Mouse (Mus musculus) midbrain, postnatal 0 days (tissue): ENCODE data around the gene Troap. TPM values are rescaled to one million over a fixed set of nuclear protein-coding genes. Genes with fewer than 3 reads are reported as not detected.
A peak's percentile ranks its signal among the peaks of the same experiment; 100 is the strongest.

Source experiments
- ATAC-seq: fragments of 200-750 bp; cut with Nextera tagmentation; 2 replicates; pipeline ENCODE4 v1.8.0; 2017; ENCODE audit warnings: moderate number of reproducible peaks, mild to moderate bottlenecking, moderate TSS enrichment, moderate library complexity; ENCODE audit not compliant: low FRiP score
- DNase-seq: peaks from one replicate; pipeline ENCODE4 v3.0.0-alpha.2; 2015; ENCODE audit warnings: low spot score
- H3K27ac ChIP-seq: fragments of 300-500 bp; sonication (generic); 2 replicates; pipeline ENCODE4 v1.5.1; 2014; ENCODE audit warnings: low read depth, mild to moderate bottlenecking, low read length, mixed read lengths
- H3K27me3 ChIP-seq: fragments of 300-500 bp; sonication (generic); 2 replicates; pipeline ENCODE4 v1.6.1; 2014; ENCODE audit warnings: low read length, control low read depth, mixed read lengths; ENCODE audit not compliant: insufficient read depth
- H3K36me3 ChIP-seq: fragments of 300-500 bp; sonication (generic); 2 replicates; pipeline ENCODE4 v1.6.1; 2014; ENCODE audit warnings: low read length, control low read depth, mixed read lengths; ENCODE audit not compliant: insufficient read depth
- H3K4me1 ChIP-seq: fragments of 300-500 bp; sonication (generic); 2 replicates; pipeline ENCODE4 v1.6.1; 2014; ENCODE audit warnings: mild to moderate bottlenecking, control low read depth, antibody characterized with exemption, low read length, mixed read lengths; ENCODE audit not compliant: insufficient read depth
- H3K4me2 ChIP-seq: fragments of 300-500 bp; sonication (generic); 2 replicates; pipeline ENCODE4 v1.6.1; 2014; ENCODE audit warnings: low read depth, mild to moderate bottlenecking, low read length, mixed read lengths; ENCODE audit not compliant: poor library complexity, severe bottlenecking
- H3K4me3 ChIP-seq: fragments of 300-500 bp; sonication (generic); 2 replicates; pipeline ENCODE4 v1.5.1; 2014; ENCODE audit warnings: low read depth, mild to moderate bottlenecking, low read length, moderate library complexity
- H3K9ac ChIP-seq: fragments of 300-500 bp; sonication (generic); replicated peaks from 2 replicates; pipeline ENCODE4 v1.6.1; 2014; ENCODE audit warnings: mild to moderate bottlenecking, low read length, moderate library complexity, mixed read lengths; ENCODE audit not compliant: poor library complexity, severe bottlenecking
- H3K9me3 ChIP-seq: fragments of 300-500 bp; sonication (generic); 2 replicates; pipeline ENCODE4 v1.6.1; 2016; ENCODE audit warnings: low read length, control low read depth
- CTCF ChIP-seq: IDR thresholded peaks from 2 replicates; pipeline ENCODE4 v1.5.1; 2016; ENCODE audit warnings: antibody characterized with exemption, mild to moderate bottlenecking
- WGBS: fragments of 180-500 bp; shearing (Covaris S2); extraction: QIAGEN DNeasy Blood & Tissue Kit; methylation state at CpG from one replicate; pipeline ENCODE4 v1.1.7; 2014; 5-methylcytosine and 5-hydroxymethylcytosine counted together
- polyA plus RNA-seq: library from polyadenylated mRNA; unstranded; fragments of >200 nt; fragmentation: Nextera tagmentation; extraction: Ambion mirVana; gene quantifications from 2 replicates; pipeline ENCODE4 v1.2.1, GENCODE M21; 2015
- total RNA-seq: library from RNA; depleted of rRNA; stranded (reverse); fragments of >200 nt; gene quantifications from 2 replicates; pipeline ENCODE4 v1.2.3, GENCODE M21; 2014

Troap gene
- total and polyA plus RNA-seq, 2 experiments from 2014 or later = 2.1 to 4.1 TPM

- Histone ChIP-seq H3K4me3 (no peak overlapping the region), H3K4me1 (no peaks in the 10 kb centered on the region), H3K27me3 (no peaks in the 10 kb centered on the region), H3K9me3 (no peaks in the 10 kb centered on the region), H3K27ac (no peak overlapping the region), H3K9ac (no peak overlapping the region), H3K4me2 (peak overlapping the region; percentile 22; the same call in 1 of the 2 replicates), H3K36me3 (no peaks in the 10 kb centered on the region)
- DNase-seq = no peak
- TF ChIP-seq CTCF = no peak
- WGBS = 65% methylated on average over 11 of the region's 11 CpGs
- ATAC-seq = no peak
Measured at GRCm38 (mm10) chr15:99112843-99113395, 38.5 kb downstream of the Troap start.

GRCm38 (mm10) chr15:99113396-99113975 lies 39.1 kb downstream of the Troap start:
- Histone ChIP-seq H3K9me3 (no peaks in the 10 kb centered on the region), H3K36me3 (no peaks in the 10 kb centered on the region), H3K27ac (no peak overlapping the region), H3K27me3 (no peaks in the 10 kb centered on the region), H3K4me2 (peak overlapping the region; percentile 22; the same call in 1 of the 2 replicates), H3K9ac (no peak overlapping the region), H3K4me3 (no peak overlapping the region), H3K4me1 (no peaks in the 10 kb centered on the region)
- peak; percentile 63 for TF ChIP-seq CTCF
- ATAC-seq (no peak), DNase-seq (no peak)
- WGBS = 11% methylated on average over 9 of the region's 9 CpGs

- Histone ChIP-seq H3K36me3 (no peaks in the 10 kb centered on the region), H3K9ac (no peak overlapping the region), H3K4me3 (no peak overlapping the region), H3K27ac (no peak overlapping the region), H3K4me2 (no peak overlapping the region), H3K9me3 (no peaks in the 10 kb centered on the region), H3K27me3 (no peaks in the 10 kb centered on the region), H3K4me1 (no peaks in the 10 kb centered on the region)
- DNase-seq (no peak), ATAC-seq (no peak)
- 47% methylated on average over 14 of the region's 14 CpGs for WGBS
- TF ChIP-seq CTCF = no peak
Measured at GRCm38 (mm10) chr15:99114312-99115064, 40.1 kb downstream of the Troap start.

GRCm38 (mm10) chr15:99115065-99115423 lies 40.7 kb downstream of the Troap start:
- Histone ChIP-seq H3K9ac (no peak overlapping the region), H3K4me1 (no peaks in the 10 kb centered on the region), H3K4me2 (no peak overlapping the region), H3K27me3 (no peaks in the 10 kb centered on the region), H3K9me3 (no peaks in the 10 kb centered on the region), H3K27ac (no peak overlapping the region), H3K4me3 (no peak overlapping the region), H3K36me3 (no peaks in the 10 kb centered on the region)
- WGBS = 85% methylated on average over 7 of the region's 7 CpGs
- ATAC-seq (no peak), DNase-seq (no peak)
- no peak for TF ChIP-seq CTCF

- Histone ChIP-seq H3K9ac (no peak overlapping the region), H3K4me1 (no peaks in the 10 kb centered on the region), H3K4me2 (no peak overlapping the region), H3K27ac (no peak overlapping the region), H3K27me3 (no peaks in the 10 kb centered on the region), H3K36me3 (no peaks in the 10 kb centered on the region), H3K4me3 (no peak overlapping the region), H3K9me3 (no peaks in the 10 kb centered on the region)
- 51% methylated on average over 11 of the region's 11 CpGs for WGBS
- TF ChIP-seq CTCF = no peak
- no peak for ATAC-seq
- no peak for DNase-seq
Measured at GRCm38 (mm10) chr15:99116539-99116938, 42.2 kb downstream of the Troap start.

GRCm38 (mm10) chr15:99120814-99121213 lies 46.4 kb downstream of the Troap start:
- Histone ChIP-seq H3K9ac (no peak overlapping the region), H3K36me3 (no peaks in the 10 kb centered on the region), H3K27me3 (no peaks in the 10 kb centered on the region), H3K9me3 (no peaks in the 10 kb centered on the region), H3K4me2 (no peak overlapping the region), H3K4me3 (no peak overlapping the region), H3K27ac (no peak overlapping the region), H3K4me1 (no peaks in the 10 kb centered on the region)
- WGBS = 15% methylated on average over 11 of the region's 11 CpGs
- no peak for TF ChIP-seq CTCF
- no peak for DNase-seq
- no peak for ATAC-seq
